Mouse (Mus musculus): ENCODE measurements at regions not wholly inside any gene's neighbourhood (a gene's known extent, or its start where the extent isn't known, plus 50 kb on each side); places are given as distances from the start of the nearest gene placed in this dataset.

DNA sequence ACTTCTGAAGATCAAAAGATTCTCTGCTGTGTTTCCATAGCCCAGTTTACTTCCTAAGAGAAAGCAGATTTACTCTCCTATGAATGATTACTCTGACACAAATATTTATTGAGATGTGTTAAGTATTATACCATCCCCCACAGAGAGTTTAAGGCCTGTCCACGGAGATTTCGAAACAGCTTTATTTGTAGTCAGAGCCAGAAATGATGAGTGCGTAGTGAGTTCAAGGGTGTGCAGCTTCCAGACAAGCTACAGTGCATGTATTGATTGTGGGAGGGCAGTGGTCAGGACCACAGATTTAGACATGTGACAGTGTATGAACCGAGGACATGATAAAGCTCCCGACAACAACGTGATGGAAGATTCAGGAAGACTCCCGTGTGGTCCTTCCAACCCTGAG lies 126.8 kb downstream of the Hlx start:
- no peak for ATAC-seq (ENCODE audit: insufficient number of reproducible peaks, insufficient read depth, low FRiP score, low TSS enrichment, low read depth)
- 90% methylated on average over 7 of the region's 7 CpGs for WGBS

DNA sequence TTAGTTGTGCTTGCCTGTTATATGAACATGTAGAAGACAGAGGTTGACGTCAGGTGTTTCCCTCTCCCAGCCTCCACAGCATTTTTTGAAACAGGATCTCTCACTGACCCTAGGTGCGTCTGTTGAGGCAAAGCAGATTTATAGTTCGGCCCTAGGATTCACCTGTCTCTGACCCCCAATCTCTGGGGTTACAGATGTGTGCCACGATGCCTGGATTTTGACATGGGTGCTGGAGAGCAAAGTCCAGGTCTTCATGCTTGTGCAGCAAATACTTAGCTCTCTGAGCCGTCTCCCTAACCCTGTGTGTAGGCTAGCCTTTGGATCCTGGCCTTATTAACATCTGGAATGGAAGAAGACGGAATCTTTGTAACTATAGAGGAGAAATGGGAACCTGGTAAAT lies 129.3 kb downstream of the Hlx start:
- H3K9me3 ChIP-seq = no peaks in the 10 kb centered on the region

More for the DNA sequence above, 126.8 kb downstream of the Hlx start:
- no peak overlapping the region for H3K9ac ChIP-seq (replicated peaks)
- H3K36me3 ChIP-seq = no peaks in the 10 kb centered on the region
- H3K4me1 ChIP-seq (replicated peaks) = peaks cover 7% of the 10 kb centered on the region; the same call in 1 of the 2 replicates
- no peak overlapping the region for H3K4me3 ChIP-seq (replicated peaks)
- no peaks in the 10 kb centered on the region for H3K9me3 ChIP-seq
- no peak overlapping the region for H3K4me2 ChIP-seq
- no peaks in the 10 kb centered on the region for H3K27me3 ChIP-seq
- H3K27ac ChIP-seq = no peak overlapping the region

DNA sequence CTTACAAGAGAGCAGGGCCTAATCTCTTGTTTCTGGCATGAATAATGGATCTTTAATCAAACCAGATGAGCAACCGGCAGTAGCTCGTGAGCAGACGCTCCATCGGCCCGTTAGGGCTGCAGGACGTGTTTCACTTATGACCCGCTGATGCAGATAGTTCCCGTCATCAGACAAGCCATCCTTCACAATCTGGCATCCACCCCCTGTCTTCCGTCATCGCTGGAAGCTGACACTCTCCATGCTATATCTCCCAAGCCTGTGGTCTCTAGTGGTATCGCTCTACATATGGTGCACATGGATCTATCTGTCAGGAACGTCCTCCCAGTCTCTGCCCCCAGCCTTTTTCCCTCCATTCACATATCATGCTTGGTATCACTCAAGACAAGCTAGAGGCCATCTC lies 137.0 kb downstream of the Hlx start:
- Histone ChIP-seq H3K4me2 (no peak overlapping the region), H3K27ac (no peak overlapping the region), H3K36me3 (no peaks in the 10 kb centered on the region), H3K9ac (replicated peaks) (no peak overlapping the region), H3K4me3 (replicated peaks) (no peak overlapping the region), H3K4me1 (replicated peaks) (peaks cover 19% of the 10 kb centered on the region), H3K27me3 (0 out of 2 replicates have a peak, but pooled peaks cover 4% of the 10 kb centered on the region), H3K9me3 (no peaks in the 10 kb centered on the region)
- ATAC-seq (ENCODE audit: insufficient number of reproducible peaks, insufficient read depth, low FRiP score, low TSS enrichment, low read depth) = no peak
- 72% methylated on average over 12 of the region's 12 CpGs for WGBS

More for the DNA sequence above, 129.3 kb downstream of the Hlx start:
- peaks cover 7% of the 10 kb centered on the region; the same call in 1 of the 2 replicates for H3K4me1 ChIP-seq (replicated peaks)
- H3K27ac ChIP-seq = no peak overlapping the region
- no peak overlapping the region for H3K4me3 ChIP-seq (replicated peaks)
- H3K36me3 ChIP-seq = no peaks in the 10 kb centered on the region
- no peak overlapping the region for H3K4me2 ChIP-seq
- WGBS = 73% methylated on average over 6 of the region's 6 CpGs
- ATAC-seq (ENCODE audit: insufficient number of reproducible peaks, insufficient read depth, low FRiP score, low TSS enrichment, low read depth) = no peak
- no peaks in the 10 kb centered on the region for H3K27me3 ChIP-seq
- H3K9ac ChIP-seq (replicated peaks) = no peak overlapping the region

DNA sequence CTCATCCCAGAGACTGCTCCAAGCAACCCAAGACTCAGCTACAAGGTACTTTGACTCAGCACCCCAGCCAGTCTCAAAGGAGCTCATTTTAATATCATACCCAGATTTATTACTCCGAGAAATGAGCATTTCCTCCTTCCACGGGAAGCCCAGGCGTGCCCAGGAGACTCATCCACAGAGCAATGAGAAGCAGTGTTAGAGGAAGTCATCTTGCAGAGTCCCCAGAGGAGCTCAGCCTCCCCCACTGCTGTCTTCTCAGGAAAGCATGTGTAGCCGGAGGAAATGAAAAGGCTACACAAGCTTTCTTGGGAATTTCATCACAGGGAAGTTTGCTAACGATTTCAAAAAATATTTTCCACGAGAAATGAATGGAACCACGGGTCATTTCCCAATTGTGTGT lies 141.8 kb downstream of the Hlx start:
- H3K4me2 ChIP-seq = no peak overlapping the region
- peaks cover 14% of the 10 kb centered on the region; the same call in 1 of the 2 replicates for H3K27me3 ChIP-seq

DNA sequence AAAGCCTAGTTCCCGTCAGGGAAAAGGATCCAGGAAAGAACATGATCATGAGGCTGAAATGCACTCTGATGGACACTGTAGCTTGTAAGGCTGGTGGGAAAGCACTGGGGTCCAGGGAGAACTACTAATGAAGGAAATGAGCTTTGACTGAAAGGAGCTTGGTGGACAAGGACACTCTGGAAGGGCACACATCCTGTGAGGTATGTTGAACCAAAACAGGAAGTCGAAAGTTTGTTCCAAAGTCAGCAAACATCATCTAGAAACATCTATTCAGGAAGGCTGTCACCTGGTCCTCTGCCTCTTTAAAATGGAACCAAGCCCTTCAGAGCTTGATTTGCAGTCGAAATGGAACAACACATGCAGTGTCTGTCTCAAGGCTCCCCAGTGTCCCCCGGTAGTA lies 143.1 kb downstream of the Hlx start:
- no peak overlapping the region for H3K4me3 ChIP-seq (replicated peaks)
- H3K27me3 ChIP-seq = peaks cover 10% of the 10 kb centered on the region; the same call in 1 of the 2 replicates
- no peak for ATAC-seq (ENCODE audit: insufficient number of reproducible peaks, insufficient read depth, low FRiP score, low TSS enrichment, low read depth)
- no peaks in the 10 kb centered on the region for H3K9me3 ChIP-seq
- no peaks in the 10 kb centered on the region for H3K36me3 ChIP-seq
- peaks cover 13% of the 10 kb centered on the region; the same call in 1 of the 2 replicates for H3K4me1 ChIP-seq (replicated peaks)
- H3K27ac ChIP-seq = no peak overlapping the region
- H3K9ac ChIP-seq (replicated peaks) = no peak overlapping the region
- 81% methylated on average over 4 of the region's 4 CpGs for WGBS
- no peak overlapping the region for H3K4me2 ChIP-seq

More for the DNA sequence above, 141.8 kb downstream of the Hlx start:
- WGBS = 57% methylated on average over 7 of the region's 7 CpGs
- peaks cover 16% of the 10 kb centered on the region; the same call in 1 of the 2 replicates for H3K4me1 ChIP-seq (replicated peaks)
- H3K9ac ChIP-seq (replicated peaks) = no peak overlapping the region
- H3K9me3 ChIP-seq = no peaks in the 10 kb centered on the region
- no peak for ATAC-seq (ENCODE audit: insufficient number of reproducible peaks, insufficient read depth, low FRiP score, low TSS enrichment, low read depth)
- H3K27ac ChIP-seq = no peak overlapping the region
- H3K36me3 ChIP-seq = no peaks in the 10 kb centered on the region
- no peak overlapping the region for H3K4me3 ChIP-seq (replicated peaks)

DNA sequence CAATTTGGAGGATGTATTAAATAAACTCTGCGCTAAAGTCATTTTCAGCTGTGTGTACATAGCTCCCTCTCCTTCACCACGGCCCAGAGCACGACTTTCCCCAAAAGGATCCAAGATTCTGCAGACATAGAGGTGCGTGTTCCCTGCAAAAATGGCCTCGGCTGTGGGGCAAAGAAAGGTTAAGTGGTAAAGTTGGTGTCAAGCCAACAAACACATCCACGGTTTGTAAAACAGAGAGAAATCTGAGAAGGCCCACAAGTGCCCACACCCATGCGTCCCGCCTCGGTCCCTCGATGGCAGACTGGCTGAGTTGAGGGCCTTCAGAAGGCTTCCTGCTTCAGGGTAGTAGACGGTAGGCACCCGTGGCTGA lies 147.9 kb downstream of the Hlx start:
- Histone ChIP-seq H3K27me3 (peaks cover 19% of the 10 kb centered on the region), H3K4me2 (no peak overlapping the region)
- 64% methylated on average over 12 of the region's 12 CpGs for WGBS

DNA sequence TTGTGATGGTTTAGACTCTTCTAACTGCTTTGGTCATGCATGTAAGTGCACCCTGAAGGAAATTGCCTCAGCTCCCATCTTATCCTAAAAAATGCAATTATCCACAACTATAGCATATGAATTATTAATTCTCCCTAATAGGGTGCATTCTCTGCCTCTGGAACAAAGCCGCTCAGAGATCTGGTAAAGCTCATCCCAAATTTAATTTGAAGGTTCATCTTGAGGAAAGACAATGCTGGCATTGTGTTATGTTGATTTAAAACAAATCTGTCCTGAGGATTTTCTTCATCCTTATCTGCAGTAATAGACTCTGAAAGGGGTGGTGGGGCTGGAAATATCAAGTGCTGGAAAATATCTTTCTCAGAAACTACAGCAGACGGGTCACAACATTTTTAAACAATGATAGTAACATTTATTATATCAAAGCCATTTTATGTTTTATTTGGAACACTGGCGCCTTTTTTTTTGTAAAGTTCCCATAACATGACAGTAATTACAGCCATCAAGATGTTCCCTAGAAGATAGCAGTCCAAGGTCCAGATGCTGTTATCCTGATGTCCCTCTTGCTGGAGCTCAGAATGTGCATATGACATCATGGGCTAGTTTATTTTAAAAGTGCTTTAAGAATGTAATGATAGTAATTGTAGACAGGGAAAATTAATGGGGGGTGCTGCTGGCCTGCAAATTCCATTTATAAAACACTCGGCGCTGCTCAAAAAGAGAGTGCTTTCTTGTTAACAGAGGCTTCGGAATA lies 148.5 kb downstream of the Hlx start:
- Histone ChIP-seq H3K27ac (no peak overlapping the region), H3K4me2 (no peak overlapping the region), H3K27me3 (peaks cover 14% of the 10 kb centered on the region), H3K9me3 (no peaks in the 10 kb centered on the region), H3K36me3 (no peaks in the 10 kb centered on the region), H3K9ac (replicated peaks) (no peak overlapping the region), H3K4me3 (replicated peaks) (no peak overlapping the region), H3K4me1 (replicated peaks) (peaks cover 13% of the 10 kb centered on the region; the same call in 1 of the 2 replicates)
- no peak for ATAC-seq (ENCODE audit: insufficient number of reproducible peaks, insufficient read depth, low FRiP score, low TSS enrichment, low read depth)
- 80% methylated on average over 6 of the region's 6 CpGs for WGBS

More for the DNA sequence above, 147.9 kb downstream of the Hlx start:
- H3K9ac ChIP-seq (replicated peaks) = no peak overlapping the region
- H3K4me3 ChIP-seq (replicated peaks) = no peak overlapping the region
- H3K4me1 ChIP-seq (replicated peaks) = peaks cover 13% of the 10 kb centered on the region; the same call in 1 of the 2 replicates
- no peaks in the 10 kb centered on the region for H3K36me3 ChIP-seq
- H3K9me3 ChIP-seq = no peaks in the 10 kb centered on the region
- no peak overlapping the region for H3K27ac ChIP-seq
- ATAC-seq (ENCODE audit: insufficient number of reproducible peaks, insufficient read depth, low FRiP score, low TSS enrichment, low read depth) = no peak

DNA sequence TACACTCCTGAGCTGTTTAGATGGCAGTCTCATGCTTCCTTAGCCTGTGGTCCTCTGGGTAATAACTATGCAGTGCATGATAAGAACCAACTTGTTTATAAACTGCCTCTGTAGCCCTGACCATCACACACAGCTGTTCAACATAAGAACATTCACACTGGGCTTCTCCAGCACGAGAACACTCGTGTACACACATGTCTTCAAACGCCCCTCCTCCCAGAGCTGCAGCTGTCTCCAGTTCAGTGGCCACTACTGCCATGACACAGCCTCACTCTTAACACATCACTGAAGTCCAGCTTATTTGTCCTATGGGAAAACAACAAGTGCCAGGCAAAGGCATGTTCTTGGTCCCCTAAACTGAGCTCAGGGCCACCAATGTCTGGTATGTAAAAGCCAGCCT lies 152.9 kb downstream of the Hlx start:
- no peak overlapping the region for H3K27ac ChIP-seq
- no peak overlapping the region for H3K4me3 ChIP-seq (replicated peaks)
- H3K27me3 ChIP-seq = peaks cover 10% of the 10 kb centered on the region; the same call in 1 of the 2 replicates
- H3K9ac ChIP-seq (replicated peaks) = no peak overlapping the region
- H3K9me3 ChIP-seq = 0 out of 2 replicates have a peak, but pooled peaks cover 3% of the 10 kb centered on the region
- no peak overlapping the region for H3K4me2 ChIP-seq
- WGBS = 79% methylated on average over 3 of the region's 3 CpGs
- no peak for ATAC-seq (ENCODE audit: insufficient number of reproducible peaks, insufficient read depth, low FRiP score, low TSS enrichment, low read depth)
- H3K4me1 ChIP-seq (replicated peaks) = peaks cover 8% of the 10 kb centered on the region; the same call in 1 of the 2 replicates
- H3K36me3 ChIP-seq = no peaks in the 10 kb centered on the region

DNA sequence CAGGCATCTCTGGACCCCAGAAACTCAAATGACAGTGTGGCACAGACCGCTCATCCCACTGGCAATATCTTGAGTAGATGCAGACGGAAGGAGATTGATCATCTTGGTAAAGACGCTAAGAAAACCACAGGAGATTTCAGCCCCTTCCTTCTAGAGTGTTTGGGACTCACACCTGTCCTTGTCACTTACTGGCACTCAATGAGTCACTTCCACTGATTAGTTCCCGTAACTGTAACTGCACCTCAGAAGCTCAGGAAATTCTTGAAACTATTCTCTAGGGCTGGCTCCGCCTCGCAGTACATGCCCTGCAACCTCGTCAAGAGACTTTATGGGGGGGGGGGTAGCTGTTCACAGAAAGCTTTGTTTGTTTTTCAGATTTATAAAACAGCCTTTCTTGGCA lies 155.9 kb downstream of the Hlx start:
- peaks cover 2% of the 10 kb centered on the region; the same call in 1 of the 2 replicates for H3K4me1 ChIP-seq (replicated peaks)
- H3K9ac ChIP-seq (replicated peaks) = no peak overlapping the region
- no peak for ATAC-seq (ENCODE audit: insufficient number of reproducible peaks, insufficient read depth, low FRiP score, low TSS enrichment, low read depth)
- WGBS = 65% methylated on average over 7 of the region's 7 CpGs
- H3K9me3 ChIP-seq = 0 out of 2 replicates have a peak, but pooled peaks cover 3% of the 10 kb centered on the region
- H3K4me2 ChIP-seq = no peak overlapping the region
- H3K27ac ChIP-seq = no peak overlapping the region
- H3K4me3 ChIP-seq (replicated peaks) = no peak overlapping the region
- H3K27me3 ChIP-seq = 0 out of 2 replicates have a peak, but pooled peaks cover 7% of the 10 kb centered on the region
- no peaks in the 10 kb centered on the region for H3K36me3 ChIP-seq

DNA sequence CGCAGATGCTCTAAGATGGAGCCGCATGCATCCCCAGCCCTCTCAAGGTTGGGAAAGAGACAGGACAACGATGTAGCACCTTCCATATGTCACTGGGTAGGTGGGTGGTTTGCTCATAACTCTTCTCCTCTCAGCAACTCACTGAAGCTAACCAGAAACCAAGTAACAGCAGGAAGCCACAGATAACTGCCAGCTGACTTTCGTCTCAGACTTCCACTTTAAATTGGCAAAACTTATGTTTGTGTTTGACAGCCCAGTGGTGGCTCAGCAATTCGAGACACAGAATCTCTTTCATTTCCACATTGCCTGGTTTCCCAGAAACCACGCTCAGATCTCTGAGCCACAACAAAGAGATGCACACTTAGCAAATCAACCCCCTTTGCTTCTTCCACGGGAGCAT lies 159.1 kb downstream of the Hlx start:
- H3K4me3 ChIP-seq (replicated peaks) = no peak overlapping the region
- no peaks in the 10 kb centered on the region for H3K4me1 ChIP-seq (replicated peaks)
- peaks cover 2% of the 10 kb centered on the region; the same call in 1 of the 2 replicates for H3K27me3 ChIP-seq
- no peak overlapping the region for H3K27ac ChIP-seq
- no peak for ATAC-seq (ENCODE audit: insufficient number of reproducible peaks, insufficient read depth, low FRiP score, low TSS enrichment, low read depth)
- H3K36me3 ChIP-seq = no peaks in the 10 kb centered on the region
- H3K9me3 ChIP-seq = 0 out of 2 replicates have a peak, but pooled peaks cover 3% of the 10 kb centered on the region
- H3K4me2 ChIP-seq = no peak overlapping the region
- no peak overlapping the region for H3K9ac ChIP-seq (replicated peaks)
- 71% methylated on average over 7 of the region's 7 CpGs for WGBS

DNA sequence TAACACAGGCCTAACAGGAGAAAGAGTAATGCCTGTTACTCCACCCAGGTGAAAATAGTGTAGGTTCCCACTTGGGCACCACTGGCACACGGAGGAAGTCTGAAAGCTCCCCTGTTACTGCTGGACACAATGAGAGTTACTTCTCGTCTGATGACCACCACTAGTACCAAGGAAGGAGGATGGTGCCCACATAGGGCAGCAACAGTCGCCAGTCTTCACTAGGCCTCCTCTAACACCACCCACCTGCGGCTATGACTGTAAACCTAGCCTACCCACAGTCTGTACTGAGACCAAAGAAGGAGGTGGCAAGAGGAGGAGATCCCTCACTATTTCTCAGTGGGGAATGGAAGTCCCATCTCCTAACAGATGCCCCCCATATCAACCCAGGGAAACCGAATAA lies 161.7 kb downstream of the Hlx start:
- 86% methylated on average over 5 of the region's 5 CpGs for WGBS
- Histone ChIP-seq H3K27me3 (peaks cover 2% of the 10 kb centered on the region; the same call in 1 of the 2 replicates), H3K27ac (no peak overlapping the region), H3K4me3 (replicated peaks) (no peak overlapping the region), H3K4me2 (no peak overlapping the region), H3K9ac (replicated peaks) (no peak overlapping the region), H3K36me3 (no peaks in the 10 kb centered on the region), H3K9me3 (no peaks in the 10 kb centered on the region), H3K4me1 (replicated peaks) (no peaks in the 10 kb centered on the region)
- no peak for ATAC-seq (ENCODE audit: insufficient number of reproducible peaks, insufficient read depth, low FRiP score, low TSS enrichment, low read depth)

Data from limb, embryonic 12.5 days (tissue).